Mouse (Mus musculus) MEL (cell line): ENCODE results near the gene Nobox. TPM values are rescaled to one million over a fixed set of nuclear protein-coding genes. Genes with fewer than 3 reads are reported as not detected.

Source experiments
- polyA plus RNA-seq, 2 experiments: library from polyadenylated mRNA; stranded (reverse) in 1 of 2; unstranded in 1 of 2; fragments of >175 nt in 1 of 2; fragments of >200 nt in 1 of 2; gene quantifications; 2 replicates each; pipeline versions ENCODE4 v1.2.1 to v1.2.4; 2012; ENCODE audit warnings: low replicate concordance in 2 of 2, low read depth in 1 of 2; ENCODE audit not compliant: insufficient read length in 2 of 2, insufficient read depth in 1 of 2, missing spikeins in 1 of 2
- total RNA-seq: library from RNA; depleted of rRNA; stranded (reverse); fragments of 300-350 nt; gene quantifications from 2 replicates; pipeline ENCODE4 v1.2.3, GENCODE M21; 2012; rRNA removed

Gene Nobox
- total and polyA plus RNA-seq, 3 experiments = not detected

Other genes with a start within 250 kb of the Nobox start
- not detected in 2 replicates for gene Olfr441, start 203.2 kb downstream of the Nobox start, total RNA-seq
- gene Olfr441, start 203.2 kb downstream of the Nobox start, polyA plus RNA-seq = not detected
- gene Olfr237-ps1, start 163.0 kb downstream of the Nobox start, total RNA-seq = not detected in 2 replicates
- gene Olfr237-ps1, start 163.0 kb downstream of the Nobox start, polyA plus RNA-seq = not detected
- gene Olfr437, start 146.3 kb downstream of the Nobox start, total RNA-seq = not detected in 2 replicates
- gene Olfr437, start 146.3 kb downstream of the Nobox start, polyA plus RNA-seq = not detected
- not detected in 2 replicates for gene Olfr13, start 137.4 kb downstream of the Nobox start, total RNA-seq
- not detected for gene Olfr13, start 137.4 kb downstream of the Nobox start, polyA plus RNA-seq
- not detected in 2 replicates for gene Olfr435, start 112.4 kb downstream of the Nobox start, total RNA-seq
- gene Olfr435, start 112.4 kb downstream of the Nobox start, polyA plus RNA-seq = not detected
- not detected in 2 replicates for gene Olfr434, start 96.5 kb downstream of the Nobox start, total RNA-seq
- gene Olfr434, start 96.5 kb downstream of the Nobox start, polyA plus RNA-seq = not detected
- not detected in 2 replicates for gene Olfr47, start 78.0 kb downstream of the Nobox start, total RNA-seq
- gene Olfr47, start 78.0 kb downstream of the Nobox start, polyA plus RNA-seq = not detected
- gene Arhgef5, start 44.0 kb downstream of the Nobox start, total RNA-seq = not detected in 2 replicates
- not detected for gene Arhgef5, start 44.0 kb downstream of the Nobox start, polyA plus RNA-seq